Mouse (Mus musculus): ENCODE measurements at regions not wholly inside any gene's neighbourhood (a gene's known extent, or its start where the extent isn't known, plus 50 kb on each side); places are given as distances from the start of the nearest gene placed in this dataset.

GRCm38 (mm10) chr7:130050120-130050519, 458.5 kb downstream of the Wdr11 start:
- no peak for ATAC-seq (ENCODE audit: insufficient number of reproducible peaks, low FRiP score, low TSS enrichment)

GRCm38 (mm10) chr7:130052376-130052775, 460.7 kb downstream of the Wdr11 start:
- ATAC-seq (ENCODE audit: insufficient number of reproducible peaks, low FRiP score, low TSS enrichment), result no peak

DNA sequence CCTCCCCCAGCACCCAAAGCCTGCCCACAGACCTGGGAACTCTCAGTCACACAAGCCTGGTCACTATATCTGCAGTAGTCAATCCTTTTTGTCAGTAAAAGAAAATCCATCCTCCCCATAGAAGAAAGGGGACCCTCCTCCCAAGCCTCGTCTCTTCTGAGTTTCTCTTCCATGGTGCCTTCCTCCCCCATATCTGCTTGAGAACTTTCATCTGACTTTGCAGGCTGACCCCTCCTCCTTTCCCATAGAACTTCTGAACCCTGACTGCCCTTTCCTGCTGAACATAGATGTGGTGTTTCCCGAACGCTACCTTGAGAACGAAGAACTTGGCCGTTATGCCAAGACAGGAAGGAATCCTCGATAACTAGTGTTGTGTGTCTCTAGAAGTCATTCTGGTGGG, 462.5 kb downstream of the Ate1 start:
- ATAC-seq (ENCODE audit: insufficient number of reproducible peaks, low FRiP score, low TSS enrichment), result no peak

- no peak for ATAC-seq (ENCODE audit: insufficient number of reproducible peaks, low FRiP score, low TSS enrichment)
These were observed 461.9 kb downstream of the Ate1 start for GRCm38 (mm10) chr7:130058267-130058666.

DNA sequence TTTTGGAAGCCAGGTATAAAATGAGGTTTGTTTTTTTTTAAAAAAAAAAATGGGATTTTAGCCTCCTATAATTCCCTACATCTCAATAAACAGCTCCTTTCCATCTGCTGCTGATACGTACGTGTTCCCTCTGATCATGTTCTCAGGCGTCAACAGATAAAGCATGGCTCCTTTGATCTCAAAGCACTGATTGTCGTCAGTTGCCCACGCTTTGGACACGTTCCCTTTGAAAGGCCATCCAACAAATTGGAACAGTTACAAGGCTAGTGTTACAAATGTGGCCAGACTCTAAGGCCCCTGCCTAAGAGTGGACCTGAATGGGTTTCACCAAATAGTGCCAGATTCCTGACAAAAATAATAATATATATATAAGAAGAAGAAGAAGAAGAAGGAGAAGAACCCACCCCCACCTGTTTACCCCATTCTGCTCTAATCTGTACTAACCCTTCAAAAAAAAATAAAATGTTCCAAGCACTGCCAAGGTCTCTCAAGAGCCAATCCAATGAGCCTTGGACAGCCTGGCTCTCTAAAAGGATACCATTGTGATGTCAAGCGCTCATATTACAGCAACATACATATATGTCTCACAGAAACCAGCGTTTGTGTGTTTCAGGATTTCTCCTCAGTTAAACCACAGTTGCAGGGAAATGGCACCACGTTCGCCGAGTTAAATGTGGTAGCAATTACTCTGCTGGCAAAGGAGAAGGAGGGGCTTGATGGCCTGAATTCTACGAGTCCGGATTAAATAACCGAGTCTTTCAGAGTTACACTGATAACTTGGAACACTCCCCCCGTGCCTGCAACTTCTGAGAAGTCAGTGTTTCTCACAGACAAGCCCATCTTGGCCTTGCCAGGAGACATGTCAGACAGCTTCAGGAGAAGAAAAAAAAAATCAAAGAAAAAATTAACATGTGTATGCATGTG, 460.2 kb downstream of the Ate1 start:
- no peak for ATAC-seq (ENCODE audit: insufficient number of reproducible peaks, low FRiP score, low TSS enrichment)

- ATAC-seq (ENCODE audit: insufficient number of reproducible peaks, low FRiP score, low TSS enrichment), result no peak
These were observed 455.7 kb downstream of the Ate1 start for GRCm38 (mm10) chr7:130064500-130064899.

GRCm38 (mm10) chr7:130068316-130068715, 451.9 kb downstream of the Ate1 start:
- ATAC-seq (ENCODE audit: insufficient number of reproducible peaks, low FRiP score, low TSS enrichment), result no peak

- ATAC-seq (ENCODE audit: insufficient number of reproducible peaks, low FRiP score, low TSS enrichment), result no peak
These were observed 446.8 kb downstream of the Ate1 start for GRCm38 (mm10) chr7:130073388-130073787.

DNA sequence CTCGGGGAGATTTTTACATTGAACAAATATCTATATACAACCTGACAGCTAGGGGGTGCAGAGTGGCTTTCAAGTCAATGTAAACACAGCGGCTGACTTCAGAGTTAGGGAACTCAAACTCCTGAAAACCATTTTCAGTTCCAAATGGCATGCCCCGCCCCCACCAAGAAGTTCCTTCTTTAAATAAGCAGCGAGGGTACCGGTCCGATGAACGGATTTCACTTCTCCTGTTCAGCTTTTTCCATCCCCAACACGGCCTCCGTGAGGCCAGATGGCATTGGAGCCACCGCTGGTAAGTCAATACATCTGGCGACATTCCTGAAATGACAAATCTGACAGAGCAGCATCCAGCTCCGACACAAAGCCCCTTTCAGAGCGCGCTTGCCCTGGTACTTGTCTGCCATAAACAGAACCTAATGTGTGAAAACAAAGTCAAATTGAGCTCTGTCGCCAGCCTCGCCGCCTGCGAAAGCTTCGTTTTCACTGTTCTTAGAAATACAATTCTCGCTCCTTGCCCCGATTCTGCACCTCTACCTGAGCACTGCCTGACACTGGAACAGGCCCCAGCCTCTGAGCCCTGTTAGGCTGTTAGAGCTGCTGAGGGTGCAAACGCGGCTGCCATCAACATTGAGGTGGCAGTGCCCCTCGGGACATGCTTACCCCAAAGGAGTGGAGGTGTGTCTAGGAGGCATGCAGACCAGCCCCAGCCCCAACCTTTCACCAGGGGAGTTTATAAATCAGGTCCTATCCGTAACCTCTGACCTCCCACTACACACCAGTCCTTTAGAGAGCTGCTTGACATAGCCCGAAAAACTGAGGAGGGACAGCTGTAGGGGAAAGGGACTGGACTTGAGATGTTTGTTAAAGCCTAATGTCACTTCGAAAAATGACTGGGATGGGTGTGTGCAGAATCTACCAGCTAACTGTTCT, 446.0 kb downstream of the Ate1 start:
- no peak for ATAC-seq (ENCODE audit: insufficient number of reproducible peaks, low FRiP score, low TSS enrichment)

- no peak for ATAC-seq (ENCODE audit: insufficient number of reproducible peaks, low FRiP score, low TSS enrichment)
These were observed 437.5 kb downstream of the Ate1 start for GRCm38 (mm10) chr7:130082662-130083061.

GRCm38 (mm10) chr7:130085706-130086105, 434.5 kb downstream of the Ate1 start:
- no peak for ATAC-seq (ENCODE audit: insufficient number of reproducible peaks, low FRiP score, low TSS enrichment)

DNA sequence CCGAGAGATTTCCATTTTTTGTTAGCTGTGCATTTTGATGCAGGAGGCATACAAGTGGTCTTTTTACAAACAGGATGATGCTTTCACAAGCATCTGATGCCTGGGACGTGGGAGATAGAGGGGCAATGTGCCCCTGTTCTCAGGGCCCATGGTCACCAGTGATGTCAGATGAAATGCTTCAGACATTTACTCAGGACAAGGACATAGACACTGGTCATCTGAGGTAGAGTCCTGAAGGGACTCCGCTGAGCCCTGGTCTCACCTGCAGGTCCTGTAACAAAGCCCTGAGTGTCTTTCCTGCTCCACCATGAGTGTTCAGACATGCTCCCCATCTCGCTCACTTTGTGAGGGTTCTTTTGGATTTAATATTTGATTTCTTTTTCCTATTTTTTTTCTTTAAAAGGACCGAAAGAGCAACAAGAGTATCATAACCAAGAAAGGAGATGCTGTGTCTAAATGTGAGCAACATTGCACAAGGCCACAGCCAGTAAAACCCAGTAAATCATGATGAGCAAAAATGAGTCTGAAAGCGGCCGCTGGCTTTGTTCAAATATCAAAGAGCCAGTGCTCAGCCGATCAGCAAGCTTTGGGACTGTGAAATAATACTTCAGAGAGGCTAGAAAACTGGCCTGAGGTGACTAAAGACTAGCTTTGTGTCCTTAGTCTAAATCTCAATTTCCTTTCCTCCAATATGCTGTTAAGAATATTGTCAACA, 430.1 kb downstream of the Ate1 start:
- ATAC-seq (ENCODE audit: insufficient number of reproducible peaks, low FRiP score, low TSS enrichment), result no peak

- no peak for ATAC-seq (ENCODE audit: insufficient number of reproducible peaks, low FRiP score, low TSS enrichment)
These were observed 428.2 kb downstream of the Ate1 start for GRCm38 (mm10) chr7:130091942-130092341.

DNA sequence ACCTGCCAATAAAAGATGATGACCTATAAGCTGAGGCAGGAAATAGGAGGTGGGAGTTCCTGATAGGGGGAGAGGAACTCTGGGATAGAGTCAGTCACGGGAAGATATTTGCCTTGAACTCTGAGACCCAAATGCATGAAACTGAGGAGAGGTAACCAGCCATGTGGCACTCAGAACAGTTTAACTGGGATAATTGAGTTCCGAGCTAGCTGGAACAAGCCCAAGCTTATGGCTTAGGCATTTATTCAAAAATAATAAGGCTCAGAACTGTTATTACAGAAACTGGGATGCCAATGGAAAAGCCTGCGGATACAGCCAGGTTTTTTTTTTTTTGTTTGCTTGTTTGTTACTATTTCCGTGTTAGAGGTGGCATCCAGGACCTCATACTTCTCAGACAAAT, 425.0 kb downstream of the Ate1 start:
- no peak for ATAC-seq (ENCODE audit: insufficient number of reproducible peaks, low FRiP score, low TSS enrichment)

DNA sequence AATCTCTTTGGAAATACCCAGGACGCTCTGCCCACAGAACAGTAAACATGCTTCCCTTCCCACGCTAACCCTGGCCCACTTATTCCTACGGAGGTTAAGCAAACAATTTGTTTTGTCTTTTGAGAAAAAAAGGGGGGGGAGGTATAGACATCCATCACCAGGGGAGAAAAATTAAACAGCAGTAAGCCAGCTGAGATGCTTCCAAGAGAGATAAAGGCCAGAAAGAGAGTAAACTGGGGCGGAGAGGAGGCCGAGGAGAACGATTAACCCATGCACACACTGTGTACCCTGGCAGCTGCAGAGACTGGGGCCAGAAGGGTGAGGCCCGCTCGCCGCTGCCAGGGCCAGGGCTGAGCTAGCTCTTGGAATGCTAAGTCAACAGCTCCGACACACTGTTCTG, 421.6 kb downstream of the Ate1 start:
- ATAC-seq (ENCODE audit: insufficient number of reproducible peaks, low FRiP score, low TSS enrichment), result no peak

DNA sequence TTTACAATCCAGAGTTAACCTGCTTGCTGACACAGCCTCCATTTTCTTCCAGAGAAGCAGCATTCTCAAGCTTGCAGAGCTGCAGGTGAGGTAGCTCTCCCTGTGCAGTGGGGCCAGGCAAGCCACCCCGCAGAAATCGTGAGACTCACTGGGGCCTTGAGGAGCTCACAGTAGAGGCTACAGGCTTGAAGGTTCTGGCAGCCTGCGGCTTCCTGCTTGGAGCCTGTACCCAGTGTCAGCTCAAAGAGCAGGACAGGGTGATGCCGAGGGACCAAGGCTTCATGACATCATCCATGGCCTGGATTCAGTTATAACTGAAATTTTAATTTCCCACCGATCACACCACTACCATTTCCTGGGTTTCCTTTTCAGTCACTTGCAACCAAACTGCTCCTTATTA, 417.5 kb downstream of the Ate1 start:
- no peak for ATAC-seq (ENCODE audit: insufficient number of reproducible peaks, low FRiP score, low TSS enrichment)

GRCm38 (mm10) chr7:130106961-130107360, 413.2 kb downstream of the Ate1 start:
- ATAC-seq (ENCODE audit: insufficient number of reproducible peaks, low FRiP score, low TSS enrichment), result no peak

GRCm38 (mm10) chr7:130108362-130108761, 411.8 kb downstream of the Ate1 start:
- no peak for ATAC-seq (ENCODE audit: insufficient number of reproducible peaks, low FRiP score, low TSS enrichment)
